Mouse (Mus musculus): ENCODE measurements at regions not wholly inside any gene's neighbourhood (a gene's known extent, or its start where the extent isn't known, plus 50 kb on each side); places are given as distances from the start of the nearest gene placed in this dataset.

GRCm38 (mm10) chr7:61615156-61615555, 731.2 kb upstream of the Ndn start:
- no peak for DNase-seq

- DNase-seq = peak; percentile 3
These were observed 701.4 kb upstream of the Ndn start for GRCm38 (mm10) chr7:61644893-61645545.

- DNase-seq = no peak
These were observed 688.3 kb upstream of the Ndn start for GRCm38 (mm10) chr7:61658086-61658485.

- no peak for DNase-seq
These were observed 663.3 kb upstream of the Ndn start for GRCm38 (mm10) chr7:61683080-61683479.

- no peak for DNase-seq
These were observed 661.2 kb upstream of the Ndn start for GRCm38 (mm10) chr7:61685052-61685655.

- DNase-seq = peak; percentile 8
These were observed 620.2 kb upstream of the Ndn start for GRCm38 (mm10) chr7:61726149-61726548.

GRCm38 (mm10) chr7:61737511-61737910, 608.9 kb upstream of the Ndn start:
- DNase-seq = no peak

- peak; percentile 8 for DNase-seq
These were observed 607.0 kb upstream of the Ndn start for GRCm38 (mm10) chr7:61739336-61739735.

- DNase-seq = no peak
These were observed 576.5 kb upstream of the Ndn start for GRCm38 (mm10) chr7:61769826-61770225.

GRCm38 (mm10) chr7:61790113-61790796, 556.1 kb upstream of the Ndn start:
- peak; percentile 13 for DNase-seq

- DNase-seq = no peak
These were observed 509.5 kb upstream of the Ndn start for GRCm38 (mm10) chr7:61836827-61837226.

GRCm38 (mm10) chr7:61837240-61837639, 509.1 kb upstream of the Ndn start:
- DNase-seq = peak; percentile 20

GRCm38 (mm10) chr7:61851949-61852348, 494.4 kb upstream of the Ndn start:
- no peak for DNase-seq

- no peak for DNase-seq
These were observed 481.9 kb upstream of the Ndn start for GRCm38 (mm10) chr7:61864517-61864916.

- DNase-seq = no peak
These were observed 480.0 kb upstream of the Ndn start for GRCm38 (mm10) chr7:61866376-61866775.

GRCm38 (mm10) chr7:61876220-61876619, 470.1 kb upstream of the Ndn start:
- DNase-seq = no peak

- peak; percentile 51 for DNase-seq
These were observed 468.9 kb upstream of the Ndn start for GRCm38 (mm10) chr7:61877311-61878065.

- no peak for DNase-seq
These were observed 468.3 kb upstream of the Ndn start for GRCm38 (mm10) chr7:61878095-61878494.

GRCm38 (mm10) chr7:61878585-61878984, 467.8 kb upstream of the Ndn start:
- no peak for DNase-seq
